17 mouse cellular contexts compared by ENCODE assay signal in the genomic region with DNA sequence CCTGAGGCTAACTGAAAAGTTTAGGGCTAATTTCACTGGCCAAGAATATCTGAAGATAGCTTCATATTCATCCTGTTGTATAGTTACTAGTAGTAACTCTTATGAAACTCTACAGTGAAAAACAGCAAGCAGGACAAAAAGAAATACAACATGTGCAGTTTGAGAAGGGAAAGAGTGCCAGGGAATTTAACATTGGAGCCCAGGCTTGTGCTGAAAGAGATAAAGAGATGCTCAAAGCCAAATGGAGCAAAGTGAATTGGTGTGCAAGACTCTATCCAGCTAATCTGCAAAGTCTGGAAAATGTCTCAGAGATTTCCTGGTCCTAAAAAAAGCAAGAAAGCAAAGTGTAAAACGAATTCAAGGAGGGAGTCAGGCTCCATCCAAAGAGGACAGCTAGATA.
"Had no signal": no experiment of that assay in that cellular context is flagged by ENCODE, and none has a peak within 500 bp of the region (broad histone marks: within the 10 kb centered on the region; RNA-seq: fewer than 3 reads in every experiment).

No protein-coding gene starts in this region.

- H3K4me2 ChIP-seq: lung, embryonic 15.5 days; midbrain, embryonic 11.5 days; midbrain, embryonic 13.5 days; midbrain, embryonic 15.5 days; neural tube, embryonic 12.5 days; stomach, embryonic 15.5 days had no signal

- H3K27ac ChIP-seq: lung, embryonic 15.5 days; macrophage; midbrain, embryonic 13.5 days; midbrain, embryonic 15.5 days; neural tube, embryonic 12.5 days; stomach, embryonic 15.5 days; stomach, postnatal 0 days had no signal

- DNase-seq: lung, adult 2 months; lung, postnatal 14 days; lung, postnatal 36 days; right cerebral cortex, postnatal 14 days; thymus, adult 2 months; thymus, postnatal 25 days; thymus, postnatal 4 days had no signal

- H3K4me1 ChIP-seq: lung, embryonic 15.5 days; stomach, embryonic 15.5 days had no signal

- H3K9me3 ChIP-seq: lung, embryonic 15.5 days; midbrain, embryonic 13.5 days; midbrain, embryonic 15.5 days; stomach, embryonic 15.5 days had no signal

- ATAC-seq: lung, postnatal 0 days; midbrain, embryonic 13.5 days; midbrain, embryonic 15.5 days had no signal

- H3K27me3 ChIP-seq: lung, embryonic 15.5 days; megakaryocyte, embryonic 14.5 days; midbrain, embryonic 13.5 days; midbrain, embryonic 15.5 days; neural tube, embryonic 12.5 days; stomach, embryonic 15.5 days had no signal

- H3K9ac ChIP-seq: lung, embryonic 15.5 days; midbrain, embryonic 13.5 days; midbrain, embryonic 15.5 days; neural tube, embryonic 12.5 days; stomach, embryonic 15.5 days had no signal

- H3K4me3 ChIP-seq: lung, embryonic 15.5 days; megakaryocyte, embryonic 14.5 days; midbrain, embryonic 13.5 days; midbrain, embryonic 15.5 days; neural tube, embryonic 12.5 days; stomach, embryonic 15.5 days had no signal
